Mouse (Mus musculus) ES-E14 (cell line): ENCODE measurements around the gene Msi2.

Source experiments
- CHD2 ChIP-seq: IDR thresholded peaks from 2 replicates; pipeline ENCODE4 v1.6.1; 2014; ENCODE audit warnings: mild to moderate bottlenecking, low read depth, low read length, inconsistent platforms
- HCFC1 ChIP-seq: IDR thresholded peaks from 2 replicates; pipeline ENCODE4 v1.6.1; 2012; ENCODE audit warnings: low read length, inconsistent platforms, borderline replicate concordance; ENCODE audit not compliant: insufficient read depth
- MAFK ChIP-seq: IDR thresholded peaks from 2 replicates; pipeline ENCODE4 v1.6.1; 2014; ENCODE audit warnings: mild to moderate bottlenecking, low read depth, low read length, inconsistent platforms; ENCODE audit not compliant: insufficient read depth
- ZC3H11A ChIP-seq: IDR thresholded peaks from 2 replicates; pipeline ENCODE4 v1.6.1; 2012; ENCODE audit warnings: low read depth, mild to moderate bottlenecking, inconsistent platforms, low read length, borderline replicate concordance
- ZNF384 ChIP-seq: IDR thresholded peaks from 2 replicates; pipeline ENCODE4 v1.6.1; 2012; ENCODE audit warnings: low read depth, low read length, inconsistent platforms

DNA sequence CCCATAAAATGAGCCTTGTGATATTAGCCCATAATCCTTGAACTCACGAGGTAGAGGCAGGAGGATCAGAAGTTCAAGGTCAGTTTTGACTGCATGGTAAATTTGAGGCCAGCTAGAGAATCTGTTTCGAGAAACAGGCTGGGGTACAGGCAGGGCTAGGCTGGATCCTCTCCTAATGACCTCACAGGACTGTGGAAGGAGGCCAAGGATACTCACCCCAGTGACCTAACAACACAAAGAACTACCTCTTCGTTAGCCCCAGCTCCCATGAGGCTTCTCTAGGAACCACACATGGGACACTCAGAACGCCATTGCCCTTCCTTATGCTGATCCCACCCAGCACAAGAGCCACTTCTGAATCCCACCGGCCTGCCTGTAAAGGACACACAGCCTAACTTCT is 399.5 kb downstream of the Msi2 start:
- TF ChIP-seq ZC3H11A: no peak
- no peak for TF ChIP-seq HCFC1
- no peak for TF ChIP-seq MAFK
- TF ChIP-seq CHD2: no peak
- no peak for TF ChIP-seq ZNF384
